Mouse (Mus musculus) liver, postnatal 0 days (tissue): ENCODE measurements around the gene Srsf6. TPM values are rescaled to one million over a fixed set of nuclear protein-coding genes. Genes with fewer than 3 reads are reported as not detected.

Experiments used
- ATAC-seq: fragments of 200-750 bp; cut with Nextera tagmentation; 2 replicates; pipeline ENCODE4 v1.8.0; 2017; ENCODE audit warnings: mild to moderate bottlenecking, moderate library complexity
- DNase-seq: peaks from one replicate; pipeline ENCODE4 v3.0.0-alpha.2; 2016
- H3K27ac ChIP-seq: fragments of 300-500 bp; sonication (generic); 2 replicates; pipeline ENCODE4 v1.5.1; 2014; ENCODE audit warnings: antibody characterized with exemption, moderate library complexity, mild to moderate bottlenecking, low read depth
- H3K27me3 ChIP-seq: fragments of 300-500 bp; sonication (generic); 2 replicates; pipeline ENCODE4 v1.6.1; 2014; ENCODE audit warnings: low read length, control low read depth, mixed read lengths; ENCODE audit not compliant: insufficient read depth
- H3K36me3 ChIP-seq: fragments of 300-500 bp; sonication (generic); replicated peaks from 2 replicates; pipeline ENCODE4 v1.6.1; 2014; ENCODE audit warnings: mild to moderate bottlenecking, control low read depth, low read length, moderate library complexity, mixed read lengths; ENCODE audit not compliant: insufficient read depth
- H3K4me1 ChIP-seq: fragments of 300-500 bp; sonication (generic); 2 replicates; pipeline ENCODE4 v1.6.1; 2014; ENCODE audit warnings: antibody characterized with exemption, mild to moderate bottlenecking, control low read depth; ENCODE audit not compliant: insufficient read depth
- H3K4me2 ChIP-seq: fragments of 300-500 bp; sonication (generic); 2 replicates; pipeline ENCODE4 v1.6.1; 2014; ENCODE audit warnings: low read depth, mild to moderate bottlenecking, low read length, moderate library complexity, mixed read lengths
- H3K4me3 ChIP-seq: fragments of 300-500 bp; sonication (generic); 2 replicates; pipeline ENCODE4 v1.5.1; 2014; ENCODE audit warnings: low read depth, low read length
- H3K9ac ChIP-seq: fragments of 300-500 bp; sonication (generic); replicated peaks from 2 replicates; pipeline ENCODE4 v1.6.1; 2014; ENCODE audit warnings: mild to moderate bottlenecking, moderate library complexity
- H3K9me3 ChIP-seq: fragments of 300-500 bp; sonication (generic); 2 replicates; pipeline ENCODE4 v1.6.1; 2016; ENCODE audit warnings: mild to moderate bottlenecking, control low read depth, low read length, mixed read lengths
- CTCF ChIP-seq: sonication (generic); IDR thresholded peaks from 2 replicates; pipeline ENCODE4 v1.5.1; 2016; ENCODE audit warnings: antibody characterized with exemption, low read depth
- EP300 ChIP-seq: IDR thresholded peaks from 2 replicates; pipeline ENCODE4 v1.6.1; 2016; ENCODE audit warnings: antibody characterized with exemption, low read depth, mild to moderate bottlenecking
- WGBS: fragments of 180-500 bp; shearing (Covaris S2); extraction: QIAGEN DNeasy Blood & Tissue Kit; methylation state at CpG from one replicate; pipeline ENCODE4 v1.1.7; 2014; ENCODE audit not compliant: insufficient replicate concordance; 5-methylcytosine and 5-hydroxymethylcytosine counted together
- polyA plus RNA-seq: library from polyadenylated mRNA; unstranded; fragments of >200 nt; fragmentation: Nextera tagmentation; extraction: Ambion mirVana; gene quantifications from 2 replicates; pipeline ENCODE4 v1.2.1, GENCODE M21; 2015

Gene Srsf6
- polyA plus RNA-seq, 1 experiment from 2014 or later: 56.3 TPM

- no peaks in the 10 kb centered on the region for H3K27me3 ChIP-seq
- TF ChIP-seq CTCF (no peak), EP300 (no peak)
- peaks cover 8% of the 10 kb centered on the region for H3K4me1 ChIP-seq
- no peaks in the 10 kb centered on the region for H3K36me3 ChIP-seq
- 78% methylated on average over 11 of the region's 11 CpGs for WGBS
- H3K9me3 ChIP-seq: no peaks in the 10 kb centered on the region
- H3K9ac ChIP-seq: no peak overlapping the region
- ATAC-seq (no peak), DNase-seq (no peak)
- H3K4me3 ChIP-seq: no peak overlapping the region
- no peak overlapping the region; the same call in 1 of the 2 replicates for H3K27ac ChIP-seq
- H3K4me2 ChIP-seq: no peak overlapping the region
Observed at GRCm38 (mm10) chr2:162975157-162975775, 43.9 kb downstream of the Srsf6 start.

- Histone ChIP-seq H3K9ac (no peak overlapping the region), H3K9me3 (no peaks in the 10 kb centered on the region), H3K27me3 (no peaks in the 10 kb centered on the region), H3K27ac (peak overlapping the region; percentile 16; the same call in 1 of the 2 replicates), H3K4me1 (peaks cover 8% of the 10 kb centered on the region), H3K4me3 (no peak overlapping the region), H3K4me2 (no peak overlapping the region), H3K36me3 (no peaks in the 10 kb centered on the region)
- ATAC-seq: no peak
- no peak for DNase-seq
- TF ChIP-seq EP300 (no peak), CTCF (no peak)
- 67% methylated on average over 4 of the region's 4 CpGs for WGBS
Observed at GRCm38 (mm10) chr2:162976001-162976400, 44.7 kb downstream of the Srsf6 start.

GRCm38 (mm10) chr2:162984381-162984780, 53.1 kb downstream of the Srsf6 start:
- TF ChIP-seq CTCF (no peak), EP300 (no peak)
- no peak overlapping the region for H3K9ac ChIP-seq
- H3K4me3 ChIP-seq: no peak overlapping the region
- no peaks in the 10 kb centered on the region for H3K27me3 ChIP-seq
- no peak overlapping the region for H3K4me2 ChIP-seq
- H3K4me1 ChIP-seq: peaks cover 8% of the 10 kb centered on the region
- 57% methylated on average over 6 of the region's 6 CpGs for WGBS
- H3K36me3 ChIP-seq: no peaks in the 10 kb centered on the region
- H3K27ac ChIP-seq: peak overlapping the region; percentile 44; the same call in 1 of the 2 replicates
- H3K9me3 ChIP-seq: no peaks in the 10 kb centered on the region
- DNase-seq (no peak), ATAC-seq (no peak)

- Histone ChIP-seq H3K9ac (no peak overlapping the region), H3K27me3 (no peaks in the 10 kb centered on the region), H3K4me3 (no peak overlapping the region), H3K36me3 (no peaks in the 10 kb centered on the region), H3K4me2 (no peak overlapping the region), H3K9me3 (no peaks in the 10 kb centered on the region), H3K4me1 (peaks cover 8% of the 10 kb centered on the region), H3K27ac (peak overlapping the region; percentile 83)
- peak; percentile 84 for DNase-seq
- 35% methylated on average over 3 of the region's 3 CpGs for WGBS
- peak; percentile 91 for ATAC-seq
- TF ChIP-seq EP300 (peak; percentile 45; the same call in 1 of the 2 replicates), CTCF (no peak)
Observed at GRCm38 (mm10) chr2:162985923-162986322, 54.6 kb downstream of the Srsf6 start.

Other genes starting within 250 kb of the Srsf6 start
- 0.06 TPM in 1 of 2 replicates, not detected in the other for gene L3mbtl1, start 11.9 kb downstream of the Srsf6 start, polyA plus RNA-seq
- gene Sgk2, start 55.8 kb downstream of the Srsf6 start, polyA plus RNA-seq: 9.4 and 14.0 TPM in 2 replicates
- 18.4 and 19.5 TPM in 2 replicates for gene Ift52, start 85.8 kb downstream of the Srsf6 start, polyA plus RNA-seq
- gene Mybl2, start 123.2 kb downstream of the Srsf6 start, polyA plus RNA-seq: 23.2 and 24.2 TPM in 2 replicates
- gene Gtsf1l, start 156.3 kb downstream of the Srsf6 start, polyA plus RNA-seq: not detected in 2 replicates